Mouse (Mus musculus) hindbrain, embryonic 16.5 days (tissue): ENCODE results near the gene Elmod3. TPM values are rescaled to one million over a fixed set of nuclear protein-coding genes. Genes with fewer than 3 reads are reported as not detected.
A peak's percentile ranks its signal among the peaks of the same experiment; 100 is the strongest.

Source experiments
- ATAC-seq: fragments of 200-750 bp; cut with Nextera tagmentation; 2 replicates; pipeline ENCODE4 v1.8.0; 2017; ENCODE audit warnings: moderate TSS enrichment, moderate library complexity
- H3K27ac ChIP-seq: fragments of 300-500 bp; sonication (generic); 2 replicates; pipeline ENCODE4 v1.5.1; 2014; ENCODE audit warnings: low read depth, mild to moderate bottlenecking, control low read depth, low read length, moderate library complexity
- H3K27me3 ChIP-seq: fragments of 300-500 bp; sonication (generic); replicated peaks from 2 replicates; pipeline ENCODE4 v1.6.1; 2014; ENCODE audit warnings: low read length; ENCODE audit not compliant: control insufficient read depth, insufficient read depth
- H3K36me3 ChIP-seq: fragments of 300-500 bp; sonication (generic); 2 replicates; pipeline ENCODE4 v1.6.1; 2014; ENCODE audit warnings: mild to moderate bottlenecking, low read length, moderate library complexity, mixed read lengths; ENCODE audit not compliant: control insufficient read depth, insufficient read depth
- H3K4me1 ChIP-seq: fragments of 300-500 bp; sonication (generic); 2 replicates; pipeline ENCODE4 v1.6.1; 2014; ENCODE audit warnings: low read depth, low read length; ENCODE audit not compliant: control insufficient read depth, insufficient read depth
- H3K4me2 ChIP-seq: fragments of 300-500 bp; sonication (generic); 2 replicates; pipeline ENCODE4 v1.6.1; 2014; ENCODE audit warnings: mild to moderate bottlenecking, low read length, control low read depth, moderate library complexity
- H3K4me3 ChIP-seq: fragments of 300-500 bp; sonication (generic); 2 replicates; pipeline ENCODE4 v1.5.1; 2014; ENCODE audit warnings: mild to moderate bottlenecking, low read length, control low read depth, moderate library complexity
- H3K9ac ChIP-seq: fragments of 300-500 bp; sonication (generic); 2 replicates; pipeline ENCODE4 v1.6.1; 2014; ENCODE audit warnings: low read depth, mild to moderate bottlenecking, control low read depth, low read length, moderate library complexity
- H3K9me3 ChIP-seq: fragments of 300-500 bp; sonication (generic); 2 replicates; pipeline ENCODE4 v1.6.1; 2014; ENCODE audit warnings: mild to moderate bottlenecking, low read length, moderate library complexity; ENCODE audit not compliant: control insufficient read depth
- WGBS: fragments of 180-500 bp; shearing (Covaris S2); extraction: QIAGEN DNeasy Blood & Tissue Kit; methylation state at CpG from one replicate; pipeline ENCODE4 v1.1.7; 2014; 5-methylcytosine and 5-hydroxymethylcytosine counted together
- polyA plus RNA-seq: library from polyadenylated mRNA; unstranded; fragments of >200 nt; fragmentation: Nextera tagmentation; extraction: Ambion mirVana; gene quantifications from 2 replicates; pipeline ENCODE4 v1.2.1, GENCODE M21; 2015

Gene Elmod3
- polyA plus RNA-seq, 1 experiment from 2014 or later, result 17.3 TPM

DNA sequence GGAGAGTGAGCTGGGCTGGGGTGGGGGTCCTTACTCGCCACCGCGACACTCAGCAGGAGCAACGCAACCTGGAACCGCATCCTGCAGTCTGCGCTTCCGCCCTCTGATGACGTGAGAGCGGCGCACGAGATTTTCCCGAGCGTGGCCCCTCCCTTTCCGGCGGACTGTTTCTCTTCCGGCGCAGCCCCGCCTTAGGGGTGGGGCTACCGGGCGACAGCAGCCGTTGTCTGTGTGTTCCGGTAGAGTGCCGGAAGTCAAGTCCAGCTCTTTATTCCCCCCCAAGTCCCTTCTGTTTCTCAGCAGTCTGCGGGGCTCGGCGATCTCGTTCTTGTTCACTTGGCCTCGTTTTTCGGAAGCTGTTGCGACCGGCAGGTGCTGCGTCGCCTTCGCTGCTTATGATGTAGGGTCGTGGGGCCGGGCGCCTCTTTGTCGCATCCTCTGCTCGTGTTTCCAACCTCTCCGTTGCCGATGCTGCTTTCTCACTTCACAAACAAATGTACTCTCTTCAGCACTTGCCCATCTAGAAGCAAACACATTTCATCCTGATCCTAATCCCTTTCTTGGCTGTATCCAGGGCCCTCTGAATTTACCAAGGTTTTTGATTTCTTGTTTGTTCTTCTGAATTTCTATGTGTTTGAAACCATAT, 18.6 kb upstream of the Elmod3 start, which contains the start of gene Tgoln1:
TSS of gene Tgoln1 (minus strand) at position 358 of the 646 bp plus-strand sequence.
- Histone ChIP-seq H3K4me3 (peak within 1 kb of the TSS; percentile 80), H3K27me3 (no peaks in the 10 kb centered on the region), H3K9ac (peak within 1 kb of the TSS; percentile 90), H3K36me3 (no peaks in the 10 kb centered on the region), H3K4me2 (peak within 1 kb of the TSS; percentile 95), H3K9me3 (no peaks in the 10 kb centered on the region), H3K4me1 (peaks cover 28% of the 10 kb centered on the region), H3K27ac (peak within 1 kb of the TSS; percentile 96)
- under 1% methylated on average over 41 of the region's 41 CpGs for WGBS
- peak; percentile 98 for ATAC-seq

DNA sequence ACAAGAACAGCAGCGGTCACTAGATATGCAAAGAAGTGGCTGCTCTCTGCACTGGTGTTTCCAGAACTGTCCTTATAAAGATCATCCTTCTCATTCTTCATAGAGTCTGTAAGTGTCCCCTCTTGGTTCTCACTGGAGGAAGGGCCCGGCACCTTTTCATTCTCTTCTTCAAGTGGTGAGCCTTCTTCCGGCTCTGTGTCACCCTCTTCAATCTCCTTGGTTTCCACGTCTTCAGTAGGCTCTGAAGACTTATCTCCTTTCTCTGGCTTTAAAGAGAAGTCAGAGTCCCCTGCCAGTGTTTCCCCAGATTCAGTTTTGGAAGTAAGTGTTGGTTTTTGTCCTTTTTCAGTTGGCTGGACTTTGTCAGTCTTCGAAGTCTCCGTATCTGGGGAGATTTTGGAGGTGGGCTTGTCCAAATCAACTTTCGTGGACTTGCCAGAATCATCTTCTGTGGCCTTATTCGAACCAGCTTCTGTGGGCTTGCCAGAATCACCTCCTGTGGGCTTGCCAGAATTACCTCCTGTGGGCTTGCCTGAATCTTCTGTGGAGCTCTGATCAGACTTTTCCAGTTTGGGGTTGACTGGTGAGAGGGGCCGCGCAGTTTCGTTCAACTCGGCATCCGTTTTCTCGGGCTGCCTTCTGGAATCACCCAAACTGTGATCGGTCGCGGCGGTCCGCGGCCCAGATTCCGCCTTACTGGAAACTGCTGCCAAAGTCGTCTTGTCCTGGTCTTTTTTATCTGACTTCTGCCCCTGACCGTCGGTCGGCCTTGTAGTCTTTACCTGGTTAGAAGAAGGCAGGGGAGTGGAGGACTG, 17.6 kb upstream of the Elmod3 start:
- WGBS, result 27% methylated on average over 25 of the region's 25 CpGs
- peak overlapping the region; percentile 80 for H3K9ac ChIP-seq

GRCm38 (mm10) chr6:72615151-72615550, 16.9 kb upstream of the Elmod3 start:
- Histone ChIP-seq H3K36me3 (peaks cover 9% of the 10 kb centered on the region; the same call in 1 of the 2 replicates), H3K27me3 (no peaks in the 10 kb centered on the region), H3K9ac (no peak overlapping the region), H3K4me3 (peak overlapping the region; percentile 80), H3K27ac (no peak overlapping the region), H3K9me3 (no peaks in the 10 kb centered on the region), H3K4me1 (peaks cover 28% of the 10 kb centered on the region), H3K4me2 (peak overlapping the region; percentile 95)
- WGBS, result 68% methylated on average over 2 of the region's 2 CpGs
- no peak for ATAC-seq

More for the DNA sequence above, 17.6 kb upstream of the Elmod3 start:
- peak overlapping the region; percentile 95 for H3K4me2 ChIP-seq
- H3K4me1 ChIP-seq, result peaks cover 28% of the 10 kb centered on the region
- H3K9me3 ChIP-seq, result no peaks in the 10 kb centered on the region
- H3K27ac ChIP-seq, result no peak overlapping the region
- peak overlapping the region; percentile 80 for H3K4me3 ChIP-seq
- H3K36me3 ChIP-seq, result peaks cover 4% of the 10 kb centered on the region; the same call in 1 of the 2 replicates
- ATAC-seq, result no peak; the same call in 1 of the 2 replicates
- H3K27me3 ChIP-seq, result no peaks in the 10 kb centered on the region

DNA sequence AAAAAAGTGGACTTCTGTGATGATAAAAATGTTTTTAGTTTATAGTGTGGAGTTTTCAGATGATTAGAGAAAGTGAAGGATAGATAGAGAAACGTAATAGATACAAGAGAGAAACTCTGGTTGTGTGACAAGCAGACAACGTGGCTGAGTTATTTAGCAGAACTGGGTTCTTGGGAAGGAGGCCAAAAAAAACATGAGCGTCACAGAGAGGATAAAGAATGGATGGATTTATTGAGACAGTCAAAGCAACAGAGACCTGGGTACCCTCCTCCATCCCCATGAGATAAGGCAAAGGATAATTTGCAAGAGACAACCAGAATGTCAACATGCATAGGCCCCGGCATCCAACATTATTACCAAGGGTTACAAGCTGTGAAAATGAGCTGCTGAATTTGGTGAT, 12.0 kb upstream of the Elmod3 start:
- no peak overlapping the region for H3K27ac ChIP-seq
- H3K4me1 ChIP-seq, result peaks cover 15% of the 10 kb centered on the region
- H3K36me3 ChIP-seq, result peaks cover 33% of the 10 kb centered on the region
- H3K4me3 ChIP-seq, result no peak overlapping the region
- H3K27me3 ChIP-seq, result no peaks in the 10 kb centered on the region
- WGBS, result 79% methylated on average over 4 of the region's 4 CpGs
- H3K4me2 ChIP-seq, result no peak overlapping the region
- no peak for ATAC-seq
- no peaks in the 10 kb centered on the region for H3K9me3 ChIP-seq
- no peak overlapping the region for H3K9ac ChIP-seq

DNA sequence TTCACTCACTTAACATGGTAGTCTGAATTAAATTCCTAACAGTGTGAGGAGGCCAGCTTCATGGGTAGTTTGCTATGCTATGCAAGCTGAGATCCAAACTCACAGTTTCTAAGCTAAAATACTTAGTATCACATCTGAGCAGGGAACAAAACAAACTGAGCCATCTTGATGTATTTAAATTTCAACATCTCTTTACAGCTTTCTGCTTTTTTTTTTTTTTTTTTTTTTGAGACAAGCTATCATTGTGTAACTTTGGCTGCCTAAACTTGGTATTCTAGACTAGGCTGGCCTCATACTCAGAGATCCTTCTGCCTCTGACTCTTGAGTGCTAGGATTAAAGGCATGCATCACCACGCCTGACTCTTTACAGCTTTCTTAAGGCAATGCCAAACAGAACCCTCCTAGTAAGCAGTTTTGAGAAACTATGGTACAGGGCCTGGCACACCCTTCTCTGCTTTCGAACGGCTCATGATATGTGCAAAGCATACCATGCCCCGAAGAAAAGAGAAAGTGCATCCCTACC, 10.5 kb upstream of the Elmod3 start:
- Histone ChIP-seq H3K36me3 (peaks cover 33% of the 10 kb centered on the region), H3K27ac (no peak overlapping the region), H3K4me3 (no peak overlapping the region), H3K9me3 (no peaks in the 10 kb centered on the region), H3K27me3 (no peaks in the 10 kb centered on the region), H3K4me1 (peaks cover under 1% of the 10 kb centered on the region; the same call in 1 of the 2 replicates), H3K9ac (no peak overlapping the region), H3K4me2 (no peak overlapping the region)
- no peak for ATAC-seq
- 92% methylated on average over 4 of the region's 4 CpGs for WGBS

GRCm38 (mm10) chr6:72607676-72608075, 9.5 kb upstream of the Elmod3 start:
- Histone ChIP-seq H3K27ac (no peak overlapping the region), H3K4me3 (no peak overlapping the region), H3K9me3 (no peaks in the 10 kb centered on the region), H3K9ac (no peak overlapping the region), H3K27me3 (no peaks in the 10 kb centered on the region), H3K36me3 (peaks cover 33% of the 10 kb centered on the region), H3K4me1 (no peaks in the 10 kb centered on the region), H3K4me2 (no peak overlapping the region)
- WGBS, result 90% methylated on average over 5 of the region's 5 CpGs
- ATAC-seq, result no peak

GRCm38 (mm10) chr6:72607060-72607459, 8.8 kb upstream of the Elmod3 start:
- no peak overlapping the region for H3K9ac ChIP-seq
- peaks cover 33% of the 10 kb centered on the region for H3K36me3 ChIP-seq
- ATAC-seq, result no peak
- 78% methylated on average over 4 of the region's 4 CpGs for WGBS
- H3K27me3 ChIP-seq, result no peaks in the 10 kb centered on the region
- H3K27ac ChIP-seq, result no peak overlapping the region
- H3K4me1 ChIP-seq, result no peaks in the 10 kb centered on the region
- H3K4me3 ChIP-seq, result no peak overlapping the region
- no peak overlapping the region for H3K4me2 ChIP-seq
- no peaks in the 10 kb centered on the region for H3K9me3 ChIP-seq

GRCm38 (mm10) chr6:72604066-72604465, 5.9 kb upstream of the Elmod3 start:
- no peak for ATAC-seq
- H3K36me3 ChIP-seq, result peaks cover 20% of the 10 kb centered on the region
- H3K27ac ChIP-seq, result no peak overlapping the region
- 90% methylated on average over 2 of the region's 2 CpGs for WGBS
- H3K9me3 ChIP-seq, result no peaks in the 10 kb centered on the region
- H3K9ac ChIP-seq, result no peak overlapping the region
- no peak overlapping the region for H3K4me2 ChIP-seq
- peaks cover 1% of the 10 kb centered on the region for H3K4me1 ChIP-seq
- no peaks in the 10 kb centered on the region for H3K27me3 ChIP-seq
- H3K4me3 ChIP-seq, result no peak overlapping the region

DNA sequence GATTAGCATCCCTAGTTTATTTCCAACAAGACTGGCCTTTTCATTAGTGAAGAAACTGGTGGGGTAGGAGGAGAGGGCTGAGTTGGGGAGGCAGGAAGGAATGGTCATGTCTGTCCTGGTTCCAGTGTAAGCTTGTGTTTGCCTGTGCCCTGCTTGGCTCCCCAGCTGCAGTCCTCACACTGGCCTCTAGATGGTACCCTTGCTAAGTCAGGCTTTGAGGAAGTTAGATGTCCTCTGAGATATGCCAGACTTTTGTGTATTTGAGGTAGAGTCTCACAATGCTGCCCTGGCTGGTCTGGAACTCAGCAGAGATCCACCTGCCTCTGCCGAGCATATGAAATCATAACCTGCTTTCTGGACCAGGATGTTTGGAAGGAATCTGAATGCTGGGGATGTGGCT, 3.5 kb upstream of the Elmod3 start:
- no peaks in the 10 kb centered on the region for H3K27me3 ChIP-seq
- H3K36me3 ChIP-seq, result peaks cover 11% of the 10 kb centered on the region
- H3K27ac ChIP-seq, result no peak overlapping the region
- no peaks in the 10 kb centered on the region for H3K9me3 ChIP-seq
- WGBS, result 63% methylated on average over 1 of the region's 1 CpGs
- no peak overlapping the region for H3K9ac ChIP-seq
- H3K4me2 ChIP-seq, result no peak overlapping the region
- peaks cover 17% of the 10 kb centered on the region for H3K4me1 ChIP-seq
- H3K4me3 ChIP-seq, result no peak overlapping the region
- ATAC-seq, result no peak
